Mouse (Mus musculus): ENCODE data around the gene Tmem135. TPM values are rescaled to one million over a fixed set of nuclear protein-coding genes. Genes with fewer than 3 reads are reported as not detected.
A peak's percentile ranks its signal among the peaks of the same experiment; 100 is the strongest.

Tmem135 gene
- polyA plus RNA-seq (2015; fragmentation: Nextera tagmentation; extraction: Ambion mirVana), result 54.6 and 63.1 TPM in 2 replicates

GRCm38 (mm10) chr7:89404081-89404733, at the start of gene Tmem135, which contains the start of gene Fzd4:
Tmem135 (minus strand) TSS chr7:89404222.
Fzd4 (plus strand) TSS chr7:89404355.
- Histone ChIP-seq H3K36me3 (ENCODE audit: control insufficient read depth, insufficient read depth, low read length) (no peaks in the 10 kb centered on the region), H3K9me3 (ENCODE audit: control insufficient read depth, low read length) (no peaks in the 10 kb centered on the region), H3K4me2 (ENCODE audit: low read depth, low read length) (peak within 1 kb of the TSS; percentile 90), H3K27me3 (replicated peaks; ENCODE audit: control insufficient read depth, insufficient read depth, low read length) (0 out of 2 replicates have a peak, but pooled peaks cover under 1% of the 10 kb centered on the region), H3K27ac (ENCODE audit: low read length) (peak within 1 kb of the TSS; percentile 94), H3K4me1 (ENCODE audit: control insufficient read depth, insufficient read depth, low read length) (peaks cover 21% of the 10 kb centered on the region), H3K4me3 (ENCODE audit: low read length) (peak within 1 kb of the TSS; percentile 76), H3K9ac (ENCODE audit: low read depth, low read length) (peak within 1 kb of the TSS; percentile 95)
- ATAC-seq, result peak; percentile 97
- 0% methylated on average over 54 of the region's 62 CpGs for WGBS

DNA sequence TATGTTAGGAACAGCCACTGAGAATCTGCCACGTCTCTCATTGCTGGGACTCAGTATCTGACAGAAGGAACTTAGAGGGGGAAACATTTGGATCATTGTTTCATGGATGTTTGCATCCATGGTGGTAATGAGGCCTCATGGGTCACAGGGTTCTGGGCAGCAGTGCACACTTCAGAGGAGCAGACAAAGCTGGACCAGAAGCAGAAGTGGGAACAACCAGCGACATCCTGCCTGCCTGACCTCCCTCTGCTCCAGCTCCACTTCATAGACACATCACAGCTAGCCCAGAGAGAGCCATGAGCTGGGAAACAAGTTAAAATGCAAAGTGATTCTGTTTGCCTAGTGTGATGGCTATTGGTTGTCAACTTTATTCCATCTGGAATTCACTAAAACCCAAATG, 46.3 kb upstream of the Tmem135 start:
- no peaks in the 10 kb centered on the region for H3K4me1 ChIP-seq (ENCODE audit: control insufficient read depth, insufficient read depth, low read length)
- no peaks in the 10 kb centered on the region for H3K27me3 ChIP-seq (replicated peaks; ENCODE audit: control insufficient read depth, insufficient read depth, low read length)
- H3K27ac ChIP-seq (ENCODE audit: low read length), result no peak overlapping the region
- no peak overlapping the region for H3K4me2 ChIP-seq (ENCODE audit: low read depth, low read length)
- ATAC-seq, result no peak
- no peak overlapping the region for H3K9ac ChIP-seq (ENCODE audit: low read depth, low read length)
- H3K4me3 ChIP-seq (ENCODE audit: low read length), result no peak overlapping the region
- no peaks in the 10 kb centered on the region for H3K36me3 ChIP-seq (ENCODE audit: control insufficient read depth, insufficient read depth, low read length)
- no peaks in the 10 kb centered on the region for H3K9me3 ChIP-seq (ENCODE audit: control insufficient read depth, low read length)
- WGBS, result 71% methylated on average over 2 of the region's 2 CpGs

DNA sequence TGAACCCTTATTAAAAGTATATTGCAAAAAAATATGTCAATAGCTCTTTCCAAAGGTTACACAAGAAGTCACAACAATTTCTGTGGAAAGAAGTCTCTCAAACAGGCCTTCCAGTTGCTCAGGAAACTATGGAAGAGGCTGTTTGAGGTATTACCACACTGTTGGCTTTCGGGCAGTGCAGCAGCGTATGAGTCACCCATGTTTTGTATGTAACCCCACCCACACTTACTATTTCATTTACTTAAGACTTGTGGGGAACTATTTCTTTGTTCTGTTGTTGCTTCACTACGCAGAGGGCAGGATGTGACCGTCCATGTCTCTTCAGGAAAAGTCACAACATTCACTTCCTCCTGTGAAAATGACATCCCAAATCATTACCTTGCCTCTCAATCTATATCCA, 41.1 kb upstream of the Tmem135 start:
- H3K27ac ChIP-seq (ENCODE audit: low read length), result no peak overlapping the region
- H3K4me2 ChIP-seq (ENCODE audit: low read depth, low read length), result no peak overlapping the region
- no peak overlapping the region for H3K9ac ChIP-seq (ENCODE audit: low read depth, low read length)
- H3K36me3 ChIP-seq (ENCODE audit: control insufficient read depth, insufficient read depth, low read length), result no peaks in the 10 kb centered on the region
- ATAC-seq, result no peak
- 76% methylated on average over 4 of the region's 4 CpGs for WGBS
- H3K4me3 ChIP-seq (ENCODE audit: low read length), result no peak overlapping the region
- no peaks in the 10 kb centered on the region for H3K4me1 ChIP-seq (ENCODE audit: control insufficient read depth, insufficient read depth, low read length)
- no peaks in the 10 kb centered on the region for H3K27me3 ChIP-seq (replicated peaks; ENCODE audit: control insufficient read depth, insufficient read depth, low read length)
- H3K9me3 ChIP-seq (ENCODE audit: control insufficient read depth, low read length), result no peaks in the 10 kb centered on the region

GRCm38 (mm10) chr7:89442242-89442641, 38.2 kb upstream of the Tmem135 start:
- no peak overlapping the region for H3K27ac ChIP-seq (ENCODE audit: low read length)
- H3K4me3 ChIP-seq (ENCODE audit: low read length), result no peak overlapping the region
- no peak overlapping the region for H3K9ac ChIP-seq (ENCODE audit: low read depth, low read length)
- no peaks in the 10 kb centered on the region for H3K27me3 ChIP-seq (replicated peaks; ENCODE audit: control insufficient read depth, insufficient read depth, low read length)
- 78% methylated on average over 4 of the region's 4 CpGs for WGBS
- H3K4me1 ChIP-seq (ENCODE audit: control insufficient read depth, insufficient read depth, low read length), result no peaks in the 10 kb centered on the region
- no peaks in the 10 kb centered on the region for H3K9me3 ChIP-seq (ENCODE audit: control insufficient read depth, low read length)
- no peaks in the 10 kb centered on the region for H3K36me3 ChIP-seq (ENCODE audit: control insufficient read depth, insufficient read depth, low read length)
- no peak overlapping the region for H3K4me2 ChIP-seq (ENCODE audit: low read depth, low read length)
- ATAC-seq, result no peak

GRCm38 (mm10) chr7:89441291-89441690, 37.3 kb upstream of the Tmem135 start:
- no peak overlapping the region for H3K27ac ChIP-seq (ENCODE audit: low read length)
- H3K36me3 ChIP-seq (ENCODE audit: control insufficient read depth, insufficient read depth, low read length), result no peaks in the 10 kb centered on the region
- H3K4me1 ChIP-seq (ENCODE audit: control insufficient read depth, insufficient read depth, low read length), result no peaks in the 10 kb centered on the region
- ATAC-seq, result no peak
- H3K4me3 ChIP-seq (ENCODE audit: low read length), result no peak overlapping the region
- no peak overlapping the region for H3K9ac ChIP-seq (ENCODE audit: low read depth, low read length)
- H3K27me3 ChIP-seq (replicated peaks; ENCODE audit: control insufficient read depth, insufficient read depth, low read length), result no peaks in the 10 kb centered on the region
- no peak overlapping the region for H3K4me2 ChIP-seq (ENCODE audit: low read depth, low read length)
- 67% methylated on average over 7 of the region's 7 CpGs for WGBS
- no peaks in the 10 kb centered on the region for H3K9me3 ChIP-seq (ENCODE audit: control insufficient read depth, low read length)

DNA sequence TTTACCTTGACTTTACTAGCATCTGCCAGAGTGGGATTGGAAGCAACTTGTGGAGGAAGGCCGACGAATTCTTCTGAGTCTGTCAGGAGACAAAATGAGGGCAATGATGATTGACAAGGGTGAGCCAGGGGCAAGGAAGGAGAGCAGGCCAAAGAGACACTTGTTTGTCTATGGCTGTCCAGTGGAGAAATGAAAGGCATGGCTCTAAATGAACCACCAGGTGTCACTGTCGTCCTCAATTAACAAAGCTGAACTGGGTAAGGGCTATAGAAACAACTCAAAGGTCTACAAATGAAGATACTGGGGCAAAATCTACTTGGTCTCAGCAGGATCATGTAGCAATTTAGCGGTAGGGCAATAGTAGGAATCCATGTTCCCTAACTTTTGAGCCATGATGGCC, 33.6 kb upstream of the Tmem135 start:
- 0 out of 2 replicates have a peak, but pooled peaks have one; percentile 38 for ATAC-seq

DNA sequence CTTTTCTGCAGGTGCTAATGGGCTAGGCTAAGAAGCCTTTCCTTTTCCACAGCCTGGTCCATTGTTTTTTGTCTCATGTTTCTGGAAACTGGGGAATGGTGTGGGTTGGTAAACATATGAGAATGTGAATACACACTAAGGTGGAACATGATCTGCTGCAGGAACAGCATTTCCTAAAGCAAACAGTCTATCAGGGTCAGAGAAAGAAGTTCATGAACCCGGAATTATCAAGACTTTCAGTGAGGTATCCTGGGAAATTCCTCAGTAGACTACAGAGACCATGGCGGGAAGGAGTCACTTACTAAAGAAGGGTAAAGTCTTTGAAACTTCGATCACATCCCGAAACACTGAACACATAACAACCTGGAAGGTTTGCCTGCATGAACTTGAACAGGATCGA, 32.4 kb upstream of the Tmem135 start:
- no peak overlapping the region for H3K4me2 ChIP-seq (ENCODE audit: low read depth, low read length)
- H3K9me3 ChIP-seq (ENCODE audit: control insufficient read depth, low read length), result no peaks in the 10 kb centered on the region
- WGBS, result 68% methylated on average over 5 of the region's 5 CpGs
- H3K4me1 ChIP-seq (ENCODE audit: control insufficient read depth, insufficient read depth, low read length), result peaks cover 8% of the 10 kb centered on the region
- no peak overlapping the region for H3K9ac ChIP-seq (ENCODE audit: low read depth, low read length)
- no peak overlapping the region for H3K4me3 ChIP-seq (ENCODE audit: low read length)
- no peak overlapping the region for H3K27ac ChIP-seq (ENCODE audit: low read length)
- H3K27me3 ChIP-seq (replicated peaks; ENCODE audit: control insufficient read depth, insufficient read depth, low read length), result no peaks in the 10 kb centered on the region
- H3K36me3 ChIP-seq (ENCODE audit: control insufficient read depth, insufficient read depth, low read length), result no peaks in the 10 kb centered on the region
- no peak for ATAC-seq

More for the DNA sequence above, 33.6 kb upstream of the Tmem135 start:
- WGBS, result 51% methylated on average over 4 of the region's 4 CpGs
- Histone ChIP-seq H3K4me3 (ENCODE audit: low read length) (no peak overlapping the region), H3K9ac (ENCODE audit: low read depth, low read length) (no peak overlapping the region), H3K36me3 (ENCODE audit: control insufficient read depth, insufficient read depth, low read length) (no peaks in the 10 kb centered on the region), H3K27me3 (replicated peaks; ENCODE audit: control insufficient read depth, insufficient read depth, low read length) (no peaks in the 10 kb centered on the region), H3K4me2 (ENCODE audit: low read depth, low read length) (no peak overlapping the region), H3K9me3 (ENCODE audit: control insufficient read depth, low read length) (no peaks in the 10 kb centered on the region), H3K4me1 (ENCODE audit: control insufficient read depth, insufficient read depth, low read length) (peaks cover 8% of the 10 kb centered on the region), H3K27ac (ENCODE audit: low read length) (no peak overlapping the region)

- Histone ChIP-seq H3K4me3 (ENCODE audit: low read length) (no peak overlapping the region), H3K36me3 (ENCODE audit: control insufficient read depth, insufficient read depth, low read length) (no peaks in the 10 kb centered on the region), H3K27ac (ENCODE audit: low read length) (no peak overlapping the region), H3K9me3 (ENCODE audit: control insufficient read depth, low read length) (no peaks in the 10 kb centered on the region), H3K27me3 (replicated peaks; ENCODE audit: control insufficient read depth, insufficient read depth, low read length) (no peaks in the 10 kb centered on the region), H3K4me1 (ENCODE audit: control insufficient read depth, insufficient read depth, low read length) (peaks cover 8% of the 10 kb centered on the region), H3K4me2 (ENCODE audit: low read depth, low read length) (no peak overlapping the region), H3K9ac (ENCODE audit: low read depth, low read length) (no peak overlapping the region)
- 36% methylated on average over 8 of the region's 8 CpGs for WGBS
- peak; percentile 61 for ATAC-seq
Observed at GRCm38 (mm10) chr7:89433893-89434616, 30.0 kb upstream of the Tmem135 start.

DNA sequence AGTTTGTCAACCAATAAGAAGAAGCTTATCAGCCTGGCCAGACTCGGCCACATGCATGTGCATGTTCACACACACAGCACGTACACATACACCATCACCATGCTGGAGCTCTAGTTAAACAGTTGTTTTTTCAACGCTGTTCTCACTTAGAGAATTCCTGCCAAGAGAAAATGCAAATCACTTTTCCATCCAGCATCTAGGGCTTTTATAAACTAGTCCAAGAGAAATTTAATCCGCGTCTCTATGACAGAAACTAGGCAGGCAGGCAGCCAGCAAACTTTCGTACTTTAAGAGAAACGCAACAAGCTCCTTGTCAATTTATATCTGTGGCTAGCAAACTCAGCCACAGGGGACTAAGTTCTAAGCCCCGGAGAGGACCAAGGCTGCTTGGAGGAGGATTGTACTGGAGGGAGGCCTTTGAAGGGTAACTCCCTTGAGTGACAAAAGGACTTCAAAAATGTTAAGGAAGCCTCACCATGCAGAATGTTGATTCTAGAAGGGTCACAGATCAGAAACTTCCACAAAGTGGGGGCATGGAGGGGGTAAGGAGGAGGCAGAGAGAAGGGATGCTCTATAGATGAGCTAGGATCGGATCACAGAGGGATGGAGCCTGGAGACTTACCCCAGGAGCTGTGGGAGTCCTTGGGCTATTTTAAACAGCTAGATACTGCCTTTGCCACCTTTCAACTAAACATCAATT, 29.3 kb upstream of the Tmem135 start:
- no peaks in the 10 kb centered on the region for H3K27me3 ChIP-seq (replicated peaks; ENCODE audit: control insufficient read depth, insufficient read depth, low read length)
- H3K9ac ChIP-seq (ENCODE audit: low read depth, low read length), result no peak overlapping the region
- H3K4me1 ChIP-seq (ENCODE audit: control insufficient read depth, insufficient read depth, low read length), result peaks cover 8% of the 10 kb centered on the region
- H3K4me3 ChIP-seq (ENCODE audit: low read length), result no peak overlapping the region
- no peak overlapping the region for H3K4me2 ChIP-seq (ENCODE audit: low read depth, low read length)
- WGBS, result 60% methylated on average over 9 of the region's 9 CpGs
- no peak overlapping the region for H3K27ac ChIP-seq (ENCODE audit: low read length)
- H3K9me3 ChIP-seq (ENCODE audit: control insufficient read depth, low read length), result no peaks in the 10 kb centered on the region
- no peaks in the 10 kb centered on the region for H3K36me3 ChIP-seq (ENCODE audit: control insufficient read depth, insufficient read depth, low read length)
- ATAC-seq, result no peak

Measured in intestine, embryonic 16.5 days (tissue).